Mouse (Mus musculus) right cerebral cortex, postnatal 14 days (tissue): ENCODE measurements around the gene Gbf1.

ENCODE experiments used
- DNase-seq: peaks from one replicate; pipeline ENCODE4 v3.0.0; 2022

The Gbf1 gene

DNA sequence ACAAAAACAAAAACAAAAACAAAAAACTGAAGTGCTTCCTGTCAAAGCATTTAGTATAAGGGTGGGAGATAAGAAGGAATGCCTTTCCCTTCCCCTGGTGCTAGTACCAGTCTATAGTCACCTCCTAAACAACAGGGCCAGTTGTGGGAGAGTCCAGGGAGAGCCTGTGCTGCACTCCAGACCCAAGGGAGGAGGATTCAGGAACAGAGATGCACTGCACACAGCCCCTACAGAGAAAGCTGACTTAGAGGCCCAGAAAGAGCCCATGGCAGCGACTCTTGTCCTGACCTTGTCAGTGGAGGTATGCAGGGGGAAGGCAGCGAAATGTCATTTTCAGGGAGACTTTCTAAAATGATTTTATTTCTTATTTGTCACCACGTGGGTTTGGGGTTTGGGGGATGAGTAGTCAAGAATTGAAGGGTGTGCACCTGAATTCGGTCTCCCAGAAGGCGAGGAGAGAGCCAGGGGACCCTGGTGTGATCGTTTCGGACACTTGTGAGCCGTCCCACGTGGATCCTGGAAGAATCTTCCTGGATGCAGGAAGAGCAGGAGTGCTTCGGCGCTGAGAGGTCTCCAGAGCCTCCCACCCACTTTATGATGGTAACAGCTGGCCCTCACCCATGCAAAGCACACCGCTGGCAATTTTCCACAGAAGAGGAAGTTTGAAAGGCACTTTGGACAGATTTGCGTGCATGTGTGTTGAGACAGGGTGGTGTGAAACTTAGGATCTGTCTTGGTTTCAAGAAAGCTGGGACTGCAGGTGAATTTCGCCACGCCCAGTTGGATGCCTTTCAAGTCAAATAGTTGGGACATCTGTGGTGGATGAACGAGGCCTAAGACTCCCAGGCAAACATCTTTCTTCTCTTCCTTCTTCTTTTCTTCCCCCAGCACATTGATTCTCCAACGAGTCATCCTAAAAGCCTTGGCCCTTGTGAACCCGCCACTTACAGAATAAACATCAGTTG, 151.2 kb downstream of the Gbf1 start:
- DNase-seq, result no peak

DNA sequence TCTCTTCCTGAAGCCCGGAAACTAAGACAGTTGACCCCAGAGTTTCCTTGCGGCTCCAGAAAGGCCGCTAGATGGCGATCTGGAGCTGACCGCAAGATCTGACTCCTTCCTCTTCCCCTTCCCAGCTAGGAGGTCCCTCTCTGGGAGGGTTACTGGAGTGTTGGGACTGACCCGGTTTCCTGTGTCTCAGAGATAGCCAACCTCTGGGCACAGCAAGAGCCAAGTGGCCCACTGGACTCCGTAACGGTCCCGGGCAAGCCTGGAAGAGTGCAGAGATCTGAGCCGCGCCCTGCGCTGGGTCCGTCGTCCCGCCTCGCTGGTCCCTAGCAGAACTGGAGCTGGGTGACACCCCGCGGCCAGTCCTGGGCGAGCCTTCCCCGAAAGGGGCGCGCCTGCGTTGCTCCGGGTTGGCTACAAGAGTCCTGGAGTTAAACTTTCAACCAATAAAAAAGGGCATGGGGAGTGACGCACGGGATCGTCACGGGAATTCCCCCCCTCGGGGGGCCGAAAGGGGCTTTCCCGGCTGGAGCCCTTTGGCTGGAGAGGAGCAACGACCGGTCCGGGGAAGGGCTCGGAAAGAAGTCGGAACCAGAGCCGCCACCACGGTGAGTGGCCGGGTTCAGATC, 152.0 kb downstream of the Gbf1 start, which contains the start of gene Nfkb2:
Gene Nfkb2 (plus strand): TSS at position 105 of the 626 bp plus-strand sequence.
- peak; percentile 77 for DNase-seq

DNA sequence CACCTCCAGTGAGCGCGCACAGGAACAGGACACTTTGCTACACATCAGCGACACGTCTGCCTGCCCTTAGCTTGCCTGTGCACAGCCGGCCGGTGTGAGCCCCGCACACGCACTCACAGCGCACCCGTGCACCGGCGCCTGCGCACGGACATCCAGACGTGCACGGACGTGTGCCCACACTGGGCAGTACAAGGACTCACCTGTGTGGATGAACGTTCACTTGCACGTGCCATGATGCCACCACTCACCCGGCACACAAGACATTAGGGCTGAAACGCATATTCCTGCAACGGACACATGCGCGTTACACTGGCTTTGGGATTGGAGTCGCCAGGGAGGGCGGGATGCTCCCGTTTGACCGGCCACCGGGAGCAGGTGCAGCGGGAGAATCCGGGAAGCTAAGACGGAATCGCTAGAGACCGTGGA, 152.6 kb downstream of the Gbf1 start:
- no peak for DNase-seq

DNA sequence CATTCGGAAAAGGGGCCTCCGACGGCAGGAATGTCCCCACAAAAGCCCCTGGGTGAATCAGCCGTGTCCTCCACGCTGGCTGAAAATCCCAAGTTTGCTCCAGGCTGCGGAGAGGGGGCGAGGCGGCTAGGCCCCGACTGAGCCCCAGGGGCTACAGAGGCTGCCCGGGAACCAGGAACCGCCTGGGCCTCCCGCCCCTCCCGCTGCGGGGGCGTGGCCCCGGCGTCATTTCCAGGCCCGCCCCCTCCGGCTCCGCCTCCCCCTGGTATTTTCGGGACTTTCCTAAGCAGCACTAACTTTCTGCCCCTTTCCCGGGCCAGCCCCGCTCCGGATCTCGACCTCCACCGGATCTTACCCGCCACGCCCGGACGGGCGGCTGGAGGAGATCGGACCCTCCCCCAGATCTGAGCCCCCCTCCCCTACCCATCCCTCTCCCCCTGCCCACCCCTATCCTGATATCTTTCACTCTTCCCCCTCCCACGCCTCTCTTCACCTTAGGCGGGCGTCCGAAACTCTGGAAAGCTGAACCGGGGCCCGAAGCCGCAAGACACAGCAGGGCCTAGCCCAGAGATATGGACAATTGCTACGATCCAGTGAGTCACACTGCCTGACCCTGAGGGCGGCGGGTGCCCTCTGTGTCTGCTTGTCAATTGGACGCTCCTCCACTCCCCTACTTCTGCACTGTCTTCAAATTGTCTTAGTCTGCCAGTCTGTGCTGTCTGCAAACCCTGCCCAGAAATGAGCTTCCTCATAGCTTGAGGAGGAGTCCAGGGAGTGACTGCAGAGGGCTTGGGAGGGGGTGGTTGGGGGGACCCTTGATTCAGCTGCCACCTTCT, 153.3 kb downstream of the Gbf1 start:
- DNase-seq, result peak; percentile 69

DNA sequence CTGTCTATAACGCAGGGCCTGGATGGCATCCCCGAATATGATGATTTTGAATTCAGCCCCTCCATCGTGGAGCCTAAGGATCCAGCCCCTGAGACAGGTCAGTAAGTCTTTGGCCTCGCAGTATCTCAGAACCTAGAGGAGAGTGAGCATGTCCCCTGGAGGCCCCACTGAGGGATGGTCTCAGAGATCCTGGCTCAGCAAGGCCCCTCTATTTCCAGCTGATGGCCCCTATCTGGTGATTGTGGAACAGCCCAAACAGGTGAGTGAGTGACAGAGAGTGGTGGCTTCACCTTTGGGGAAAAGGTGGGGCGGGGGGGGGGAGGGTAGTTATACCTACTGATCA, 153.9 kb downstream of the Gbf1 start:
- DNase-seq, result no peak

DNA sequence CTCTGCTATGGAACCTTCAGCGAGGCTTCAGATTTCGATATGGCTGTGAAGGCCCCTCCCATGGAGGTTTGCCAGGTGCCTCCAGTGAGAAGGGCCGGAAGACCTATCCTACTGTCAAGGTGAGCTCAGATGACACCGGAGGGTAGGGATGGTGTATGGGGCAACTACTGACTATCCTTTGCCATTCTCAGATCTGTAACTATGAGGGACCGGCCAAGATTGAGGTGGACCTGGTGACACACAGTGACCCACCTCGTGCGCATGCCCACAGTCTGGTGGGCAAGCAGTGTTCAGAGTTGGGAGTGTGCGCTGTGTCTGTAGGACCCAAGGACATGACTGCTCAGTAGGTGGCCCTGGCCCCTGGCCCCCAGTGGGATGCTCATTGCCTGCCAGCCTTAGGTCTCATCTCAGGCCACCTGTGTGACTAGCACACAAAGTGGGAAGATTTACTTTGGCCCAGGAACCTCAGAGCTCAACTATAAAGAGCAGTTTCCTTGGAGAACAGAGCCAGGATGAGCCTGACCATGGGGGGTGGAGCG, 154.5 kb downstream of the Gbf1 start:
- DNase-seq, result no peak

DNA sequence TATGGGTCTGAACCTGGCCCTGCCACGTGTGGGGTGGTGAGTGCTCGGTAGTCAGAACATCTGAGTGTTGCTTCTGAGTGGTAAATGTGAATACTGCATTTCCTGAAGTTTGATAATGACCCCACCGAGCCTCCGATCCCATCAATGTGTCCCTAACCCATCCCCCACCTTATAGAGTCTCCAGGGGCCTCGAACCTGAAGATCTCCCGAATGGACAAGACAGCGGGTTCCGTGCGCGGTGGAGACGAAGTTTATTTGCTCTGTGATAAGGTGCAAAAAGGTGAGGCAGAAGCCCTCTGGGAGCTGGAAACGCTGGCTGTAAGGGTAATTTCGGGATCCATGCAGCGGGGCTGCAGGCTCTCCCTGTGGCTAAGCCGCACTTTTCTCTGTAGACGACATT, 155.5 kb downstream of the Gbf1 start:
- DNase-seq, result no peak

DNA sequence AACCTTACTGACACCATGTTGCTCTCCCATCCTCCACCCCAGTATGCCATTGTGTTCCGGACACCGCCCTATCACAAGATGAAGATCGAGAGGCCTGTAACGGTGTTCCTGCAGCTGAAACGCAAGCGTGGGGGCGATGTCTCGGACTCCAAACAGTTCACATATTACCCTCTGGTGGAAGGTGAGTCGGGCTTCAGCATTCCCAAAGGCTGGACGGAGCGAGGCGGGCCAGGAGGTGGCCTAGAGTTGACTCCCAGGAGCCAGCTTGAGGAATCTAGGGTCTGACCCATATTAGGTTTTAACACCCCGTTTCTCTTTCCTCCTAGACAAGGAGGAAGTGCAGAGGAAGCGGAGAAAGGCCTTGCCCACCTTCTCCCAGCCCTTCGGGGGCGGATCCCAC, 156.0 kb downstream of the Gbf1 start:
- DNase-seq, result no peak

DNA sequence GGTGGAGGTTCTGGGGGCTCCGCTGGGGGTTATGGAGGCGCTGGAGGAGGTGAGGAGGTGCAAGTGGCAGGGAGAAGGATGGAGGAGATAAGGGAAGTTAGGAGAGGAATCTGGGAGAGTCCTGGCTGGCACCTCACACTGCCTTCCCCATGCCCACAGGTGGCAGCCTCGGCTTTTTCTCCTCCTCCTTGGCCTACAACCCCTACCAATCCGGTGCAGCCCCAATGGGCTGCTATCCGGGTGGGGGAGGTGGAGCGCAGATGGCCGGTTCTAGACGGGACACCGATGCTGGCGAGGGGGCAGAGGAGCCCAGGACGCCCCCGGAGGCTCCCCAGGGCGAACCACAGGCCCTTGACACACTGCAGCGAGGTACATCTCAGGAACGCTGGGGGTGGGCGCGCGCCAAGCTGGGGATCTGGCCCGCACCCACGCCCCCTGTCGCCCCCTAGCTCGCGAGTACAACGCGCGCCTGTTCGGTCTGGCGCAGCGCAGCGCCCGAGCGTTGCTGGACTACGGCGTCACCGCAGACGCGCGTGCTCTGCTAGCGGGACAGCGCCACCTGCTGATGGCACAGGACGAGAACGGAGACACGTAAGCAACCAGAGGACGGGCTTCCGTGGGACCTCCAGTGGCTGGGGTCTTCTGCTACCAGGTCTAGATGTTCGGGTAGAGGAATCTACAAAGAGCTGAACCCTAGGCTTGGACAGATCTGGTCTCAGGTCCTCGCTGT, 156.6 kb downstream of the Gbf1 start:
- DNase-seq, result peak; percentile 97

DNA sequence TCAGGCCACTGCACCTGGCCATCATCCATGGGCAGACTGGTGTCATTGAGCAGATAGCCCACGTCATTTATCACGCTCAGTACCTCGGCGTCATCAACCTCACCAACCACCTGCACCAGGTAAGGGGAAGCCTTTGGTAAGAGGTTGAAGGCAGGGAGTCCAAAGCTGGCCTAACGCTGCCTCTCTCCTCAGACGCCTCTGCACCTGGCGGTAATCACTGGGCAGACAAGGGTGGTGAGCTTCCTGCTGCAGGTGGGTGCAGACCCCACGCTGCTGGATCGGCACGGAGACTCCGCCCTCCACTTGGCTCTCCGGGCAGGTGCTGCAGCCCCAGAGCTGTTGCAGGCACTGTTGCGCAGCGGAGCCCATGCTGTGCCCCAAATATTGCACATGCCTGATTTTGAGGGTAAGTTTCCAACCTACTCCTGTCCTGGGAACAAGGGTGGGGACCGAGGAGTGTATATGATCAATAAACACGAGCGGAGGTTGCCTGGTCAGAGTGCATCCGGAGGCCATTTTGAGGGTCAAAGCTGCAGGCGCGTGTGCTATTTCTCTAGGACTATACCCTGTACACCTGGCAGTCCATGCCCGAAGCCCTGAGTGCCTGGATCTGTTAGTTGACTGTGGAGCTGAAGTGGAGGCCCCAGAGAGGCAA, 157.5 kb downstream of the Gbf1 start:
- no peak for DNase-seq

DNA sequence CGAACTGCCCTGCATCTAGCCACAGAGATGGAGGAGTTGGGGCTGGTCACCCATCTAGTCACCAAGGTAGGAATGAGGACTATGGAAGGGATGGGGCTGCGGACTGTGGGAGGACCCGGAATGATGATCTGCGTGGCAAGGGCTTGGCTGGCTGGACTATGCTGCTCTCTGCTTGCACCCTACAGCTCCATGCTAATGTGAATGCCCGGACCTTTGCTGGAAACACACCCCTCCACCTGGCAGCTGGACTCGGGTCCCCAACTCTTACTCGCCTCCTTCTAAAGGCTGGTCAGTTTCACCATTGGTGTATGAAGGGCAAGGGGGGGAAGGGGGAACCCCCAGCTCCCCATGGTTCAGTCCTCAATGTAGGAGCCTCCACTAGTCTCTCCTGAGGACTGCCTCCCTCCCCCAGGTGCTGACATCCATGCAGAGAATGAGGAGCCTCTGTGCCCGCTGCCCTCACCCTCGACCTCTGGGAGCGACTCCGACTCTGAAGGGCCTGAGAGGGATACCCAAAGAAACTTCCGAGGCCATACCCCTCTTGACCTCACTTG, 158.1 kb downstream of the Gbf1 start:
- DNase-seq, result no peak

DNA sequence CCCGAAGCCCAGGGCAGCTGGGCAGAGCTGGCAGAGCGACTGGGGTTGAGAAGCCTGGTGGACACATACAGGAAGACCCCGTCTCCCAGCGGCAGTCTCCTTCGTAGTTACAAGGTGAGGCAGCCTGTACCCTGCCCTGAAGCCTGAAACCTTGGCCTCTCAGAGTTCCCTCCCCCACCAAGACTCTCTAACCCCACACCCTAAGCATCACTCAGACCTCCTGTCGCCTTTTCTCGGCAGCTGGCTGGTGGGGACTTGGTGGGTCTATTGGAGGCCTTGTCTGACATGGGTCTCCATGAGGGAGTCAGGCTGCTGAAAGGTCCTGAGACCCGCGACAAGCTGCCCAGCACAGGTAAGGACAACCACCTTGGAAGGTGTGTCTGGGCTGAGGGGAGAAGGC, 159.0 kb downstream of the Gbf1 start:
- no peak for DNase-seq

DNA sequence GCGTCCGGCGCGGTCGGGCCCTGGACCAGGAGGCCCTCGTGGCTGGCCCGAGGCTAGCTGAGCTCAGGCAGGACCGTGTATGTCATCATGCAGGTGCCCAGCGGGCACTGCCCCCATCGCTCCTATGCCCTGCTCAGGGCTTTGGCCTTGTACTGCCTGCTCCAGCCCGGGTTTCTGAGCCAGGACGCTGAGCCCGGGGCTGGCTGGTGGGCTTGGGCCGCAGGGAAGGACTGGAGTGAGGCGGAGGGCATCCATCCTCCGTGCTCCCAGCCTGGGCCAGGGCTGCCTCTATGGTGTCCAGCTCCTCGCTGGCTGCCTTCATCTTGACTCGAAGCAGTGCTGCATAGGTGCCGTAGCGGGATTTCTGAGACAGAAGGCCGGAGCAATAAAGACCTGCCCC, 160.3 kb downstream of the Gbf1 start:
- no peak for DNase-seq

DNA sequence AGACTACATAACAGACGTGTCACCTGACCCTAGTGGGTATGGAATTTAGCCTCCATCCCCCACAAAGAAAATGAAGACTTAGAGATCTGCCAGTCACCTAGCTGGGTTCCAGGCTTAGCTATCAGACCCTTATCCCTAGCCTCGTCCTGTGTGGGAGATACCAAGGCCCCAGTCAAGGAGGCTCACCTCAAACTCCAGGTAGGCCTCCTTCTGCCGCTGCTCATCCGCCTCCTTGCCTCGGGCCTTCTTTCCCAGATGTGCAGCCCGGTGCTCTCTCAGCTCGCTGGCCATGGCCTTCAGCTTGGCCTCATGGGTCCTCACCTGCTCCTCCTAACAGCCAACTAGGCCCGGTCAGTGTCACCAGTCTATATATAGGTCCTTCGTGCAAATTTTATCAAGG, 160.8 kb downstream of the Gbf1 start:
- no peak for DNase-seq

DNA sequence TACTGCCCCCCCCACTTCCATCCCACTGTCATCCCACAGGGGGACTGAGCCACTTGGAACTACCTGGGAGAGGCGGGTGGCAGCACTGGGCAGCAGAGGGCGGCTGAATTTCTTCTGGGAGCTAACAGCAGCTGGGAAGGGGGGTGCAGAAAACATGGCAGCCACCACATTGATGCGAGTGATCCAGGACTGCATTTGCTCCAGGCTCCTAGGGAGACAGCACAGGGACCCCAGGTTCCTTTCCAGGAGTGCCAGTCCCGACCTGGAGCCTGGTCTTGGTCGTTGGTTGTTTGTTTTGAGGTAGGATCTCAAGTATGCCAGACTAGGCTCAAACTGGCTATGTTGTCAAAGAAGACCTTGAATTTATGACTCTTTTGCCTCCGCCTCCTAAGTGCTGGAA, 161.3 kb downstream of the Gbf1 start:
- DNase-seq, result no peak

DNA sequence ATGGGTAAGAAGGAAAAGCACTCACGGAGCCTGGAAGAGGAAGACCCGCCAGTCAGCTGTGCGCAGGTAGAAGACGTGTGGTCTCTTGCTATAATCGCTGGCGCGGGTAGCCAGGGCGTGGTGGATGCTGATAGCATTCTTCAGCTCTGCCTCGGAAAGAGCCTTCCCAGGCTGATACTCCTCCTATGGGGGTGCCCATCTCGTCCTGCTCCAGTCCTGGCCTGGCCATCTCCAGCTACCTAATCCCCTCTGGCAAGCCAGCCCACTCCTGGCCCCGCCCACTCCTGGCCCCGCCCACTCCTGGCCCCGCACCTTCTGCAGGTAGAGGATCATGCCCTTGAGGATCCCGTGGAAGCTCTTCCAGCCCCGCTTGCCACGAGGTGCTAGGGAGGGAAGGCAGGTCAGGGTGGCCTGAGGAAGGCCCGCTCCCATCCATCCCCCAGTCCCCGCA, 161.9 kb downstream of the Gbf1 start:
- no peak for DNase-seq

DNA sequence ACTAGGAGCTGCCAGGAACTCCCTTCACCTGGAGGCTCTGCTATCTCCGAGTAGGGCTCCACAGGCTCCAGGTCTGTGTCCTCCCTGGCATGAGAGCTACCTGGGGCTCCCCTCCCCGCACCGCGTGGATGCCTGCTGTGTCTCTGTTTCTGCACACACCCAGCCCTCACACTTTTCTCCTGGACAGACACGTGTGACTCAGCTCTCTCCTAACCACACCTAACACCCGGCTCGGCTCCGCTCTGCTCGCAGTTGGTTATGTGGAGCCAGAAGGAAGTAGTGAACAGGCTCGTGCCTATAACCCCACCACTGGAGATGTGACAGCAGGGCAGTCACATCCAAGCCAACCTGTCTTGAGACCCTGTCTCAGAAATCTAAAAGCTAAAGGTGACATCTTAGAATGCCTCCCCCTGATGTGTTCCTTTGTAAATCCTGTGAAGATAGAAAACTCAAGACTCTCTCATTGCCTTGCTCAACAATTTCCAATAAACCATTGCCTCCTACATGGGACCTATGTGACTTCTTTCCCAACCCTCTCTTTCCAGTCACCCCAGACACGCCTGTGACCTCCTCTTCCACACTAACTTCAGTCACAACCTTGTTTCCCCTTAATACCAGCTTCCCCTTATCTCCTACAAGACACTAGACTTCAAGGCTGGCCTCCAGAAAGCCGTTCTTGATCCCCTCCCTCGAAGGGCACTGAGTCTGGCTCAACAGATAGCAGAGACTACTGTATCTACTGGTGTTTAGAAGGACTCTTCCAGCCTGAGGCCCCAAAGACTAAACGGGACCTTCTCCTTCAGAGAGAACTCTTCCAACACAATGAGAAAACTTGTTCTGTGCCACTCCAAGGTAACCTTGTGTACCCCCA, 162.8 kb downstream of the Gbf1 start:
- no peak for DNase-seq

DNA sequence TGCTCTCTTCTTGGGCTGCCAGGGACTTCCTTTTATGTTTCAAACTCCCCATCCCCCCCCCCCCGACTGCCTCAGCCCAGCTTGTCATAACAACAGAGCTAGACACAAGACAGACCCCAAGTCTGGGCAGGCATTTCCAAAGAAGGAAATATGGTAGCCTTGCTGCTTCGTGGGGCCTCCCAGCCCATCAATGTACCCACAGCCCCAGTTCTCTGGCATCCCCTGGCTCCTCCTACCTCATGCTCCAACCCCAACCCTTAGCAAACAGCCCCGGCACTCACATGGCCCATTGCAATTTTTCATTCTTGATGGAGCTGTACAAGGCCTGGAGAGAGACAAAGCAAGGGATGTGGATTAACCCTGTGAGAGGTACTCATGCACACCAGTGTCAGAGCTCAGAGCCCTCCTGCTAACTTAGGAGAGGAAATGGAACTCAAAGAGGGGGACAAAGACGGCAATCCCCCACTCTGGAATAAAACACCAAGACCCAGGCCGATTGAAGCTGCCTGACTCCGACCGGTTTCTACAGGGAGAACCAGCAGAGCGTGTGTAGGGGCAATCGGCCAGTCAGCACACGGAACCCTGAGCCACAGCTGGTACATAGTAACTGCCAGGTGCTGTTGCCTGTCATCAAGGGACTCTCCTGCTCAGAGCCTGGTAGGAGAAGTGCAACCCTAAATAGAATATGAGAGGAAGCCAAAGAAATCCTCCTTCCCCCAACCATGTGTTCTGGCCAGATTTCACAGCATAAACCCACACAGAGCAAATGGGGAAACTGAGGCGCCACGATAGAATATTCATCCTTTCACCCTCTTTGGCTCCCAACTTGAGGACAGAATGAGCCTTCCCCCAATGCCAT, 163.7 kb downstream of the Gbf1 start:
- DNase-seq, result no peak

DNA sequence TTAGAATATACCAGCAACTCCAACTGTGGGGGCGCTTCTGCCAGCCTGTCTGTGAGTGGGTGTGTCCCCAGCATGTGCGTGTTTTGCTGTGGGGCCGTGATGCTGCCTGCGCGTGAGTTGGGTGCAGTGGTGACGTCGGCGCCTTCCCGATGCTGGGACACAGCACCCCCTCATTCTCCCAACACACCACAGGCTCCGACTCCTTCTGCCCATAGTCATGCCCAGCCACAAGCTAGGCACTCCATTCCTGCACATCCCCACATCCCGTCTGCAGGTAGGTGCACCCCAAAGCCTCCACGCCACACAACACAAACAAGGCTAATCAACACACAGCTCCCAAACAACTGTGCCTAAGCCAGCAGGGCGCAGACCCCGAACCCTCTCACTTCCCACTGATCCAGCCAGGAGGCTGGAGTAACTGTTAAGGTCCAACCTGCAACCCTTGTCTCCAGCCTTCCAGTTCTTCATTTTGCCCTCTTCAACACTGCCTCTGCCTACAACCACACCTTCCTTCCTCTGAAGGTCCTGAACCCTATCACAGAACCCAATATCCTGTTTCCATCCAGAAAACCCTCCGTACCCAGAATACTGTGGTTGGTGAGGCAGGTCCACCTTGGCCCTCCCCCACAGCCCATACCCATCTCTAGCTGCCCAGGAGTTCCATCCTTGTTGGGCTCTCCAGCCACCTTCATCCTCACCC, 164.7 kb downstream of the Gbf1 start:
- peak; percentile 81 for DNase-seq
